Comparison of ENCODE assay signal across 25 mouse cellular contexts in genomic region chr16:90433551-90433950, GRCm38 (mm10). TPM values are rescaled to one million over a fixed set of nuclear protein-coding genes. Genes with fewer than 3 reads are reported as not detected.
DNase-seq lines count a peak whose midpoint lies in the region; TF ChIP-seq lines count a peak whose summit lies in the region.
"Had no signal": no experiment of that assay in that cellular context is flagged by ENCODE, and none has a peak within 500 bp of the region (broad histone marks: within the 10 kb centered on the region; RNA-seq: fewer than 3 reads in every experiment).

No protein-coding gene starts in this region.

- peak; percentile 84 for DNase-seq in ES-CJ7 (ENCODE audit: low read depth, low spot score)
- no peak for DNase-seq in ES-E14 (ENCODE audit: low read depth, low spot score)
- peak; percentile 84 for DNase-seq in R1 (ENCODE audit: low read depth, low spot score)
- peak; percentile 82 for DNase-seq in ZHBTc4 (ENCODE audit: low read depth, low spot score)
- DNase-seq in right cerebral cortex, postnatal 14 days, result no peak
- no peak for DNase-seq in natural killer cell, adult 2 months (ENCODE audit: low spot score in 2 of 2)
- no peak for DNase-seq in testis, postnatal 14 days (ENCODE audit: low spot score)
- no peak for DNase-seq in adrenal gland, adult 18-20 months (ENCODE audit: low spot score in 2 of 2)
- DNase-seq: adrenal gland, adult 2 months; adrenal gland, adult 8-10 months; adrenal gland, postnatal 10 days; adrenal gland, postnatal 14 days; adrenal gland, postnatal 25 days; adrenal gland, postnatal 36 days; B cell, adult 2 months; cerebellum, adult 11 months; cerebellum, adult 11-12 months; cerebellum, adult 18-20 months; cerebellum, adult 2 months; cerebellum, adult 8-10 months; cerebellum, adult 9-10 months; cerebellum, adult 9-11 months had no signal

- peak overlapping the region; percentile 86; the same call in 1 of the 2 replicates for H3K27ac ChIP-seq in ES-E14 (ENCODE audit: insufficient read depth, low read depth, low read length, poor library complexity, severe bottlenecking)

- in situ Hi-C loops in ES-E14 (cut with MboI; ENCODE audit: low sequenced_read_pairs in 2 of 2, unreplicated experiment in 2 of 2), result no loop called here

- H3K4me3 ChIP-seq in ES-E14 (ENCODE audit: insufficient read depth in 1 of 2, low read depth in 1 of 2, low read length in 2 of 2, poor library complexity in 1 of 2, severe bottlenecking in 1 of 2), result no peak overlapping the region

- H3K9ac ChIP-seq in ES-E14 (ENCODE audit: insufficient read depth, low read depth, low read length, poor library complexity, severe bottlenecking), result peak overlapping the region; percentile 11; the same call in 1 of the 2 replicates

- H3K4me1 ChIP-seq in ES-E14 (ENCODE audit: control insufficient read depth in 2 of 2, insufficient read depth in 2 of 2, low read length in 2 of 2, poor library complexity in 1 of 2), result peaks cover 3 to 15% of the 10 kb centered on the region in 2 experiments; a peak in 3 of 4 replicates

- peaks cover 6% of the 10 kb centered on the region; the same call in 1 of the 2 replicates for H3K9me3 ChIP-seq in ES-E14 (ENCODE audit: control insufficient read depth, insufficient read depth, low read depth, low read length)

- H3K36me3 ChIP-seq in ES-E14 (ENCODE audit: control insufficient read depth, insufficient read depth, low read length, poor library complexity, severe bottlenecking), result peaks cover 46% of the 10 kb centered on the region
- H3K36me3 ChIP-seq: G1E had no signal

TF ChIP-seq in ES-E14, 5 proteins besides CTCF, POLR2A, EP300 and RAD21:
- TF ChIP-seq ZNF384 (IDR thresholded peaks at IDR 0.05; ENCODE audit: low read depth, low read length) (no peak), HCFC1 (IDR thresholded peaks at IDR 0.05; ENCODE audit: borderline replicate concordance, insufficient read depth, low read length) (no peak)

RNA-seq across cellular contexts. Expression of gene Hunk, which starts 47.7 kb away (rescaled TPM):
- 9.0 and 9.2 TPM in 2 replicates for total RNA-seq in ES-E14 (2012; rRNA removed)
- 1 to 10 TPM; 2.8 to 3.7 TPM for total RNA-seq in adrenal gland, adult 18-20 months (2021)
- total RNA-seq: CH12.LX, MEL had no signal

Comparison
In these comparisons a context has a peak if more than half of its experiments do, and no peak if none do; other contexts are left out.
1. DNase-seq: peak in ES-CJ7 (single experiment), R1 (single experiment) and ZHBTc4 (single experiment); none in ES-E14 (single experiment), right cerebral cortex, postnatal 14 days (single experiment), natural killer cell, adult 2 months (0 of 2), testis, postnatal 14 days (single experiment) and adrenal gland, adult 18-20 months (0 of 2).